ENCODE assay signal across 8 mouse cellular contexts in the genomic region with DNA sequence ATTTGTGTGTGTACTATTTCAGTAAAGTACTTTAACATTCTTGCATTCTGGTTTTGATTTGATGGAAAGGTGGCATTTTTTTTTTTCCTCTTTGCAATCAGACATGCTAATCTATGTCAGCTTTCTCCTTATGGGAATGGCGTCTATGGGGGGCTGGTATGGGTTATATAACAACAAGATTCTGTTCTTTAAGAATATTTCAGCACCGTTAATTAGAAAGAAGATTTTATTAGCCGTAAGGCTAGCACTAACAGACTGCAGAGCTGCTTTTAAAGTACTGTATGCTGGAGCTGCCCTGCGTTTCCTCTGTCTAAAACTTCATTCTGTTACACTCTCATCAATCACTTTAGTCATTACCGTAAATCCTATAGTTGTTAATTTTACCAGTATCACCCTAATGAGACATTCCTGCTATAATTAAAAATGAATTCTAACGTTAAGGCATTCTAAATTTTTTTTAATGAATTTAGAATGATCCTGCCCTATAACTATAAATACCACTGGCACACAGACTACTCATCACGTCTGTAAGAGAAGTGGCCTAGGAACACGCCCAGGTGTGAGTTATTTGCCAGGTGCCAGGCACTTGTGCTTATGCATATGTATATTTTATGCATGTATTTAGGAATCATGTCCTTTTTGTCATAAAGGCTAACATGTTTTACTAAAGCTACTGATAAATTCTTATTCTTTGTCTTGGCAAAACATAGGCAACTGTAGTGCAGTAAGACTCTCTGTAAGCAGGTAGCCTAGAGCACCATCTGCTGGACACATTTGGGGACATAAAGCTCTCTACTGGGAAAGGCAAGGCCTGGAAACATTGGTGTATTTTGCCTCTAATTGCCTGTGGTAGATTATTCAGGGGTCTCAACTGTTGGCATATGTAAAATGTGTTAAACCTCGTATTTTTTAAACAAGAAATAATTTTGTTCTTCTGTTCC.
DNase-seq lines count a peak whose midpoint lies in the region; ATAC-seq and TF ChIP-seq lines count a peak whose summit lies in the region.
"Had no signal": no experiment of that assay in that cellular context is flagged by ENCODE, and none has a peak within 500 bp of the region (broad histone marks: within the 10 kb centered on the region; RNA-seq: fewer than 3 reads in every experiment).

No protein-coding gene starts in this region.

- TF ChIP-seq POLR2A in lung, adult 2 months (IDR thresholded peaks at IDR 0.05; ENCODE audit: borderline replicate concordance, extremely low read depth, low read depth, low read length): no peak

- peak; percentile 90 for ATAC-seq in common myeloid progenitor, adult 5-6 weeks (replicated peaks; ENCODE audit: low read depth, poor library complexity, severe bottlenecking)

- H3K9me3 ChIP-seq in E14TG2a.4 (ENCODE audit: low read length): no peaks in the 10 kb centered on the region
- H3K9me3 ChIP-seq: liver, embryonic 13.5 days had no signal

- H3K36me3 ChIP-seq in E14TG2a.4 (ENCODE audit: insufficient read depth, low read length): no peaks in the 10 kb centered on the region
- H3K36me3 ChIP-seq: liver, embryonic 13.5 days had no signal

- 70% methylated on average over 9 of the region's 9 CpGs for WGBS in lung, adult 2 months

- H3K27me3 ChIP-seq in E14TG2a.4 (ENCODE audit: insufficient read depth, low read length): no peaks in the 10 kb centered on the region
- H3K27me3 ChIP-seq: liver, embryonic 13.5 days had no signal

- no peak overlapping the region for H3K4me3 ChIP-seq in E14TG2a.4 (replicated peaks; ENCODE audit: low read length)
- H3K4me3 ChIP-seq in lung, adult 2 months (replicated peaks; ENCODE audit: extremely low read depth, low read depth, low read length): no peak overlapping the region
- H3K4me3 ChIP-seq: liver, embryonic 13.5 days had no signal

- peak; percentile 56 for TF ChIP-seq CTCF in E14TG2a.4 (conservative IDR thresholded peaks at IDR 0.05; ENCODE audit: low read length)
- peak; percentile 31 for TF ChIP-seq CTCF in lung, adult 2 months (IDR thresholded peaks at IDR 0.05; ENCODE audit: insufficient read depth, low read length)

- H3K4me1 ChIP-seq in E14TG2a.4 (replicated peaks; ENCODE audit: low read depth, low read length): no peaks in the 10 kb centered on the region
- H3K4me1 ChIP-seq in lung, adult 2 months (ENCODE audit: control insufficient read depth, insufficient read depth, low read length): no peaks in the 10 kb centered on the region
- H3K4me1 ChIP-seq: liver, embryonic 13.5 days had no signal

- peak; percentile 36 for DNase-seq in T-cell, adult 2 months (ENCODE audit: low spot score)
- DNase-seq in gastrocnemius, postnatal 14 days: peak; percentile 56
- peak; percentile 62 to 86 for DNase-seq in kidney, postnatal 25 days
- no peak for DNase-seq in lung, adult 2 months
- peak; percentile 47 for DNase-seq in retina, adult 2 months (ENCODE audit: low read depth, low spot score)
- DNase-seq: liver, embryonic 13.5 days had no signal

- intact Hi-C loops in gastrocnemius, postnatal 14 days (cut with DNase I; ENCODE audit: low total_unique reads): loop anchor here (10.0 kb wide), 1 partner anchor 437 kb away; no protein-coding TSS in a partner anchor
